Mouse (Mus musculus): Measurements from ENCODE around the gene Hyal2. TPM values are rescaled to one million over a fixed set of nuclear protein-coding genes. Genes with fewer than 3 reads are reported as not detected.

Gene Hyal2
- polyA plus RNA-seq, 1 experiment from 2014 or later = 60.1 TPM

DNA sequence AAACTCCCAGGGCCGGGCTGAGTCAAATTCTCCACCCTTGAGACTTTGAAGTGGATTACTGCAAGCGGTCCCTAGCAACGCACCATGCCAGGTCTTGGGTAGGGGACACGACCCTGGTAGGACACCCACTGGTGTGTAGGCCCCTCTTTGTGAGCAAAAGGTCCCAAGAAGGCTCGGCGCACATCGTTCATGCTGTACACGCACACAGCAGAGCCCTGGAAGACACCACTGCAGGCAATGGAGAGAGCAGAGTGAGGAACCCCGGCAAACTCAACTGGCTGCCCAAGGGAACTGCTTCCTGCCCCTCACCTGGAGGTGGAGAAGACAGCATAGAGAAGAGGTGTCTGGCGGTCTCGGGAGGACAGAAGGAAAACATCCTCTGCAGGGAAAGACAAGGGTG, 33.5 kb downstream of the Hyal2 start:
- Histone ChIP-seq H3K9ac (ENCODE audit: low read depth, low read length) (no peak overlapping the region), H3K4me3 (ENCODE audit: low read length) (no peak overlapping the region), H3K36me3 (ENCODE audit: control insufficient read depth, insufficient read depth, low read length) (no peaks in the 10 kb centered on the region), H3K9me3 (ENCODE audit: control insufficient read depth, low read length) (no peaks in the 10 kb centered on the region), H3K27me3 (replicated peaks; ENCODE audit: control insufficient read depth, insufficient read depth, low read length) (no peaks in the 10 kb centered on the region), H3K27ac (ENCODE audit: low read depth, low read length) (no peak overlapping the region), H3K4me2 (ENCODE audit: low read length) (no peak overlapping the region), H3K4me1 (ENCODE audit: control insufficient read depth, insufficient read depth, low read depth, low read length) (peaks cover 7% of the 10 kb centered on the region)
- no peak for ATAC-seq
- WGBS = 78% methylated on average over 11 of the region's 11 CpGs

DNA sequence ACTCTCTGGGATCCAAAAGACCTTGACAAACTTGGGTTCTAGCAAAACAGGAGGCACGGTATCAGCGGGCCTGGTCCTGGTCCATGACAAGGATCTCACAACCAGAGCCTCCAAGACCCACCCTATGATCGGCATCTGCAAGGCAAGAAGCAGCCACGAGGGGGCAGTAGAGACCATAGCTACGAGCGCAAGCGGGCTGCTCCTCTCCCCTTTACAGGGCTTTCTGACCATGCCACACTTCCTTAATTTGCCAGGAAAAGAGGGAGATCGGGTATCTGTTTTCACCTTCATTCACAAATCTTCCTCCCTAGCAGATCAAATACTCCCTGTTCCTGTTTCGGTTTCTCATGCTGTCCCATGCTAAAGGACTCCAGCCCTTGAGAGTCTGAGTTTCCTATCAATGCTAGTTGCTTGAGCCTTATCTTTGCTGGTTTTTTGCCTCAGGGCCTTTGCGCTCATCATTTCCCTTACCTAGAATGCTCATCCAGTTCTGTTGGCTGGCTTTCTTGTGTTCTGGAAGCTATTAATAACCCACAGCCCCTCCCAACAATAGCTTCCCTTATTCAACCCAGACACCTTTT, 34.4 kb downstream of the Hyal2 start:
- H3K36me3 ChIP-seq (ENCODE audit: control insufficient read depth, insufficient read depth, low read length) = no peaks in the 10 kb centered on the region
- H3K4me2 ChIP-seq (ENCODE audit: low read length) = no peak overlapping the region
- 12% methylated on average over 10 of the region's 10 CpGs for WGBS
- no peak overlapping the region for H3K27ac ChIP-seq (ENCODE audit: low read depth, low read length)
- peaks cover 7% of the 10 kb centered on the region for H3K4me1 ChIP-seq (ENCODE audit: control insufficient read depth, insufficient read depth, low read depth, low read length)
- ATAC-seq = peak; percentile 77
- no peaks in the 10 kb centered on the region; the same call in 1 of the 2 replicates for H3K27me3 ChIP-seq (replicated peaks; ENCODE audit: control insufficient read depth, insufficient read depth, low read length)
- H3K4me3 ChIP-seq (ENCODE audit: low read length) = no peak overlapping the region
- peak overlapping the region; percentile 28 for H3K9ac ChIP-seq (ENCODE audit: low read depth, low read length)
- H3K9me3 ChIP-seq (ENCODE audit: control insufficient read depth, low read length) = no peaks in the 10 kb centered on the region

- no peak overlapping the region for H3K4me3 ChIP-seq (ENCODE audit: low read length)
- 89% methylated on average over 6 of the region's 6 CpGs for WGBS
- H3K9me3 ChIP-seq (ENCODE audit: control insufficient read depth, low read length) = no peaks in the 10 kb centered on the region
- no peak for ATAC-seq
- H3K9ac ChIP-seq (ENCODE audit: low read depth, low read length) = no peak overlapping the region
- H3K36me3 ChIP-seq (ENCODE audit: control insufficient read depth, insufficient read depth, low read length) = no peaks in the 10 kb centered on the region
- H3K27me3 ChIP-seq (replicated peaks; ENCODE audit: control insufficient read depth, insufficient read depth, low read length) = no peaks in the 10 kb centered on the region; the same call in 1 of the 2 replicates
- H3K4me1 ChIP-seq (ENCODE audit: control insufficient read depth, insufficient read depth, low read depth, low read length) = peaks cover 7% of the 10 kb centered on the region
- H3K27ac ChIP-seq (ENCODE audit: low read depth, low read length) = no peak overlapping the region
- H3K4me2 ChIP-seq (ENCODE audit: low read length) = no peak overlapping the region
These were observed 35.5 kb downstream of the Hyal2 start for GRCm38 (mm10) chr9:107603251-107603650.

GRCm38 (mm10) chr9:107605041-107605661, 37.4 kb downstream of the Hyal2 start:
- Histone ChIP-seq H3K4me2 (ENCODE audit: low read length) (no peak overlapping the region), H3K9ac (ENCODE audit: low read depth, low read length) (no peak overlapping the region)
- 35% methylated on average over 23 of the region's 23 CpGs for WGBS

DNA sequence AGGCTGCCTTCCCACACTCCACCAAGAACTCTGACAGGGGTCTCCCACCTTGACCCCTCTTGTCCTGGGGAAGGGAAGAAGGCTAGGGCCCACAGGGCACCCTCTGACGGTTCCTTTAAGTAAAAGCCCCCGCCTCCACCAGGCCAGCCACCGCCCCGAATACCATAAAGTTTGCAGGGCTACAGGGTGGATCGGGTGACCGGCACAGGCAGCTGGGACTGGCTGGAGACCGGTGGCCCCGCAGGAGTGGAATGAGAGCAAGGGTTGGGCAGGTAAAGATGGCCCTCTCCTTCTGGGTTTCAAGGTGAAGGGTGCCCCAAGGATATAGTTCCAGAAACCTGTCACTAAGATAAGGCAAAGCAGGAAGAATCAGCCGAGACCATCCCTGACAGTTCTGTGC, 38.8 kb downstream of the Hyal2 start:
- Histone ChIP-seq H3K9me3 (ENCODE audit: control insufficient read depth, low read length) (no peaks in the 10 kb centered on the region), H3K36me3 (ENCODE audit: control insufficient read depth, insufficient read depth, low read length) (no peaks in the 10 kb centered on the region), H3K27me3 (replicated peaks; ENCODE audit: control insufficient read depth, insufficient read depth, low read length) (no peaks in the 10 kb centered on the region; the same call in 1 of the 2 replicates), H3K4me2 (ENCODE audit: low read length) (no peak overlapping the region), H3K4me3 (ENCODE audit: low read length) (no peak overlapping the region), H3K9ac (ENCODE audit: low read depth, low read length) (no peak overlapping the region), H3K27ac (ENCODE audit: low read depth, low read length) (no peak overlapping the region), H3K4me1 (ENCODE audit: control insufficient read depth, insufficient read depth, low read depth, low read length) (peaks cover 9% of the 10 kb centered on the region)
- no peak for ATAC-seq
- WGBS = 20% methylated on average over 9 of the region's 9 CpGs

More at GRCm38 (mm10) chr9:107605041-107605661, 37.4 kb downstream of the Hyal2 start:
- Histone ChIP-seq H3K4me3 (ENCODE audit: low read length) (no peak overlapping the region), H3K27ac (ENCODE audit: low read depth, low read length) (no peak overlapping the region), H3K9me3 (ENCODE audit: control insufficient read depth, low read length) (no peaks in the 10 kb centered on the region), H3K27me3 (replicated peaks; ENCODE audit: control insufficient read depth, insufficient read depth, low read length) (no peaks in the 10 kb centered on the region; the same call in 1 of the 2 replicates), H3K4me1 (ENCODE audit: control insufficient read depth, insufficient read depth, low read depth, low read length) (peaks cover 7% of the 10 kb centered on the region), H3K36me3 (ENCODE audit: control insufficient read depth, insufficient read depth, low read length) (no peaks in the 10 kb centered on the region)
- ATAC-seq = no peak

DNA sequence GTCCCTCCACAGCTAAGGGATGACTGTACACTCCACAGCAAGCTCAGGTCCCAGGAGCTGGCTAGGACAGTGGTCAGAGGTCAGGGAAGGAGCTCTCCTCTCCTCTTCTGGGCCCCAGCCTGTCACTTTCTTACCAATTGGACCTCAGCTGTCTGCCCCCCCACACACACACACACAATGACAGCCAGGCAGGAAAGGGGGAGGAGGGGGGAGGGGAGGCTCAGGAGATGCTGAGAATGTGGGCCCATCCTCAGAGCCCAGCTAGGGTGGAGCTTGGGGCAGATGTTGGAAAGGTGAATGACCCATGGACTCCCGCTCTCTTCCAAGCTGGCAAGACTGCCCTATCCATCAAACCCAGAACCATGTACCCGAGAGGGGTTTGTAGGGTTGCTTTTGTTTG, 39.3 kb downstream of the Hyal2 start:
- H3K4me2 ChIP-seq (ENCODE audit: low read length) = no peak overlapping the region
- no peak overlapping the region for H3K4me3 ChIP-seq (ENCODE audit: low read length)
- ATAC-seq = no peak
- H3K9me3 ChIP-seq (ENCODE audit: control insufficient read depth, low read length) = no peaks in the 10 kb centered on the region
- H3K9ac ChIP-seq (ENCODE audit: low read depth, low read length) = no peak overlapping the region
- WGBS = 60% methylated on average over 2 of the region's 2 CpGs
- H3K27me3 ChIP-seq (replicated peaks; ENCODE audit: control insufficient read depth, insufficient read depth, low read length) = no peaks in the 10 kb centered on the region; the same call in 1 of the 2 replicates
- no peaks in the 10 kb centered on the region for H3K36me3 ChIP-seq (ENCODE audit: control insufficient read depth, insufficient read depth, low read length)
- H3K4me1 ChIP-seq (ENCODE audit: control insufficient read depth, insufficient read depth, low read depth, low read length) = peaks cover 10% of the 10 kb centered on the region
- no peak overlapping the region for H3K27ac ChIP-seq (ENCODE audit: low read depth, low read length)

DNA sequence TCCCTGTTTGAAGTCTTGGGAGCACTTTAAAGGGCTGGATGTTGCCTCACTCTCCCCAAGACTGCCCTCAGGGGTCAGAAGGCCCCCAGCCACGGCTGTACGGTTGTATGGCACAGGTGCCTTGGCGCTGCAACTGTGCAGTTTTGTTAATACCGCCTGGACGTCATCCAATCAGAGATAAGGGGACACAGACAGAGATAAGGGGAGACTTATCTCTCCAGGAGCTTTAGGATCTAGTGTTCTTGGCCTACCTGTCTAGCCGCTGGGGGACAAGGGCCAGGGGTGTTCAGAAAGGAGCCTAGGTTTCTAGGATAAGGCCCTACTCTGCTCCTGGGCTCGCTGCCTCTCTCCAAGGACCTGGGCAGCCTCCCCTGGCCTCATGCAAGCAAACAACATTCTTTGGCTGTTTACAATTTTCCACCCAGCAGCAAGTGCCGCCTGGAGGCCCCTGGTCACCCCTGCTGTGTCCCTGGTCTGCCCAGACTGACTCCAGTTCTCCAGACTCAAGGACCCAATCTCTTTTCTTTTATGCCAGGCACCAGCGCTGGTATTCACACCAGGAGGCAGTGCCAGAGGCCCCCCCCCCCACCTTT, 40.0 kb downstream of the Hyal2 start:
- Histone ChIP-seq H3K4me2 (ENCODE audit: low read length) (no peak overlapping the region), H3K36me3 (ENCODE audit: control insufficient read depth, insufficient read depth, low read length) (no peaks in the 10 kb centered on the region), H3K4me3 (ENCODE audit: low read length) (no peak overlapping the region), H3K27me3 (replicated peaks; ENCODE audit: control insufficient read depth, insufficient read depth, low read length) (no peaks in the 10 kb centered on the region; the same call in 1 of the 2 replicates), H3K9me3 (ENCODE audit: control insufficient read depth, low read length) (no peaks in the 10 kb centered on the region), H3K4me1 (ENCODE audit: control insufficient read depth, insufficient read depth, low read depth, low read length) (peaks cover 11% of the 10 kb centered on the region), H3K9ac (ENCODE audit: low read depth, low read length) (no peak overlapping the region), H3K27ac (ENCODE audit: low read depth, low read length) (peak overlapping the region; percentile 14; the same call in 1 of the 2 replicates)
- 55% methylated on average over 9 of the region's 9 CpGs for whole genome bisulfite sequencing
- ATAC-seq = no peak

GRCm38 (mm10) chr9:107608741-107609432, 41.1 kb downstream of the Hyal2 start, which contains the start of gene Sema3b:
Gene Sema3b (minus strand): TSS chr9:107609229.
- Histone ChIP-seq H3K36me3 (ENCODE audit: control insufficient read depth, insufficient read depth, low read length) (peaks cover under 1% of the 10 kb centered on the region; the same call in 1 of the 2 replicates), H3K9ac (ENCODE audit: low read depth, low read length) (0 out of 2 replicates have a peak within 1 kb of the TSS, but pooled peaks have one; percentile 20), H3K27me3 (replicated peaks; ENCODE audit: control insufficient read depth, insufficient read depth, low read length) (no peaks in the 10 kb centered on the region; the same call in 1 of the 2 replicates), H3K4me3 (ENCODE audit: low read length) (no peak within 1 kb of the TSS), H3K27ac (ENCODE audit: low read depth, low read length) (no peak within 1 kb of the TSS; the same call in 1 of the 2 replicates), H3K4me1 (ENCODE audit: control insufficient read depth, insufficient read depth, low read depth, low read length) (peaks cover 11% of the 10 kb centered on the region), H3K9me3 (ENCODE audit: control insufficient read depth, low read length) (no peaks in the 10 kb centered on the region), H3K4me2 (ENCODE audit: low read length) (no peak within 1 kb of the TSS)
- WGBS = 42% methylated on average over 12 of the region's 12 CpGs
- ATAC-seq = no peak

- Histone ChIP-seq H3K27me3 (replicated peaks; ENCODE audit: control insufficient read depth, insufficient read depth, low read length) (no peaks in the 10 kb centered on the region; the same call in 1 of the 2 replicates), H3K27ac (ENCODE audit: low read depth, low read length) (no peak overlapping the region), H3K36me3 (ENCODE audit: control insufficient read depth, insufficient read depth, low read length) (peaks cover 3% of the 10 kb centered on the region; the same call in 1 of the 2 replicates), H3K9ac (ENCODE audit: low read depth, low read length) (no peak overlapping the region), H3K4me3 (ENCODE audit: low read length) (no peak overlapping the region), H3K9me3 (ENCODE audit: control insufficient read depth, low read length) (no peaks in the 10 kb centered on the region), H3K4me1 (ENCODE audit: control insufficient read depth, insufficient read depth, low read depth, low read length) (peaks cover 11% of the 10 kb centered on the region), H3K4me2 (ENCODE audit: low read length) (no peak overlapping the region)
- no peak for ATAC-seq
- WGBS = 63% methylated on average over 4 of the region's 4 CpGs
These were observed 41.7 kb downstream of the Hyal2 start for GRCm38 (mm10) chr9:107609433-107609830.

All from hindbrain, embryonic 16.5 days (tissue).